Mouse (Mus musculus): ENCODE results near the gene Mybl2.

DNA sequence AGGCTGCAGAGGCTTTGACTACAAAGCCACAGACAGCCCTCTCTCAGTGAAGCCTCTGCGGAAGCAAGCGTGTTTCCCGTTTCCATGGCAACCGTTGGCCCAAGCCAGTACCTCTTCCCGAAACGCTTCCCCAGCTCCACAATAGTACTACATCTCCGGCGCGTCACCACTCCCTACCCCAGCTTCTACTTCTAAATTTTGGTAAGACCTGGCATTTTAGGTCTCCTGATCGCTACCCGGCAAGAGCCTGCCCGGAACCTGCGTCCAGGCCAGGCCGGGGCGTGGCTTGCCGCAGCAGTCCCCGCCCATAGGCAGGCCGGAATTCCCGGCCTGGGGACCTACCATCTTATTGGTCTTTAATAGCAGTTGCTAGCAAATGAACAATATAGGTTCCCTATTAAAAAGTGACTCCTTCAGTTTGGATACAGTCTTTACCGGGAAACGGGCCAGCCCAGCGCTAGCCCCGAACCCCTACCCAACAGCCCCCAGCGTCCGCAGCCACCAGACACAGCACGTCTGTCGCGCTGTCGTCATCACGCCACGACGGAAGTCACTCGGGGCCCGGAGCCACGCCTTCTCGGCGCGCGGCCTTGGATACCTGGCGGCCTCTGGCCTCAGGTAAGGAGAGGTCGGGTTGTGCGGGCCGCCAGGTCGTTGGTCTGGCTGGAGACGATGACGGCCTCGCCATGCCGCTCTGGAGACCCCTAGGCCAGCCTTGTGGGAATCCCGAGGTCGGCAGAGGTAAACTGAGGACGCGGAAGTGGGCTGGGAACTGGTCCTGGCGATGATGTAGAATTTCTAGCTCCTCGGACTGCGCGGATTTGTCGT, 37.4 kb upstream of the Mybl2 start, which contains the start of gene Ift52:
- TF ChIP-seq CTCF (IDR thresholded peaks at IDR 0.05; ENCODE audit: extremely low read depth, insufficient read depth, insufficient read length, insufficient replicate concordance) (no peak), POLR2A (IDR thresholded peaks at IDR 0.05; ENCODE audit: low read depth, low read length) (no peak; the same call in 1 of the 2 replicates)
